Mouse (Mus musculus): ENCODE results near the gene Mars.

Gene Mars

DNA sequence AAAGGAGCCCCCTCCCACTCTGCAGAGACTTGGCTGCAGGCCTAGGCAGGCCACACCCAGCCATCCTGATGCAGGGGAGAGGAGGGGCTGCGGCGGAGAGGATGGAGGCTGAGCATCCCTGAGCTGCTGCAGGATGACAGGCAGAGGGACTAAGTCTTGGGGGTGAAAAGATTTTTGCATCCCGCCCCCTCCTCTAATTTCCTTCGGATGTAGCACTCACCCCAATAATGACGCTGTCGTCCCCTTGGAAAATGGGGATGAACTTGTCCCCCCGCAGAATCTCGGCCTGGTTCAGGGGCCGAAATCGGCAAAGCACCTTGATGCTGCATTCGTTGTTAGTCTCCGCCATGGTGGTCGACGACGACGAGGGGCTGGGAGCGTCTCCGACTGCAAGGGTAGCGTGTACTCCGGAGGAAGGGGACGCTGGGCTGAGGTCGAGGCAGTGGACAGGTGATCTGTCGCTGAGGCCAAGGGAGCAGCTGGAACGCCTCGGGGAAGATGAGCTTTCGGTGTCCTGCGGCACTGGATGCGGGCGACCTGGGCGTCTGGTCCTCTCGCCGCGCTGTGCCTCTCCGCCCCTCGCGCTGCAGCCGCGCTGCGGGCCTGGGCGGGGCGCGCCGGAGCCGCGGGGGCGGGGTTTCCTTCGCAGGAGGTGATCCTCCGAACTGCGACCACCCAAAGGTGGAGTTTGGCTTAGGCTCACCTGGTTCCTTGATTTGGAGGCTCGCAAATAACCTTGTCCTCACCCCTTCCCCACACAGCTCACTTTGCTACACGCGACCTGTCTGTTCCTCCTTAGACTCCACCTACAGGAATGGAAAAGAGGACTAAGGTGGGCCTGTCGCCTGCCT lies 48.8 kb downstream of the Mars start, which contains the start of gene Kif5a:
Kif5a (minus strand) TSS at position 801 of the 851 bp plus-strand sequence.
- no peak for DNase-seq (ENCODE audit: low spot score in 2 of 2)

DNA sequence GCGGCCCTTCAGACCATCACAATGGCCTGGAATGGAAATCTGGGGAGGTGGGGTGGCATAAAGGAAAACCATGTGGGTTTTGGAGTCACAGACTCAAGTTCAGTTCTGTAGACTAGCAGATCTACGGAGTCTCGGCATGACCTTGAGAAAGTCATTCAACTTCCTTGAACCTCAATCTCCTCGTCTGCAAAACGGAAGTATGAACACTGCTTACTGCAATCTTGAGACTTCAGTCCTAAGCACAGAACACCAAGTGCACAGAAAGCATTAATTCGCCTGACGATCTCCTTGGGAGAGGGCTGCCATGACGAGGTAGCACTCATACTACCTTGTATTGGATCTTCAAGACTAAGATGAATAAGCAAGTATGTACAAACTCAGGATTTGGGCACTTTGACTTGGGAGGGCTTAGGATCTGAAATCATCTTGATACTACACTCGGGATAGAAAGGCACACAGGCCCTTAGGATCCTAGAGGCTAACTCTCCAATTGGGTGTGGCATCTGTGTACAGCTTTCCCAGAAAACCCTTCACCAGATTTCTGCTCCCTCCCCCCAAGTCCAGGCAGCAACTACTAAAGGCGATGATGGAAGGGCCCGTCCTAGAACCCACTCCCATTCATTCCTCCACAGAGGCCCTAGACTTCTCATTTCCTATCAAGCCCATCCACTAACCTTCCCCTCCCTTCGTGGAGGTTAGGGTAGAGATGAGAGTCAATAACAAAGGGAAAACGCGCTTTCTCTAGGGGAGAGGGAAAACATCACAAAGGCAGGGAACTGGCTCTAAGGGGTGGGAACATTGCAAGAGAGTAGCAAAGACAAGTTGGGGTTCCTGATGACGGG lies 49.7 kb downstream of the Mars start:
- DNase-seq (ENCODE audit: low spot score in 2 of 2) = no peak

DNA sequence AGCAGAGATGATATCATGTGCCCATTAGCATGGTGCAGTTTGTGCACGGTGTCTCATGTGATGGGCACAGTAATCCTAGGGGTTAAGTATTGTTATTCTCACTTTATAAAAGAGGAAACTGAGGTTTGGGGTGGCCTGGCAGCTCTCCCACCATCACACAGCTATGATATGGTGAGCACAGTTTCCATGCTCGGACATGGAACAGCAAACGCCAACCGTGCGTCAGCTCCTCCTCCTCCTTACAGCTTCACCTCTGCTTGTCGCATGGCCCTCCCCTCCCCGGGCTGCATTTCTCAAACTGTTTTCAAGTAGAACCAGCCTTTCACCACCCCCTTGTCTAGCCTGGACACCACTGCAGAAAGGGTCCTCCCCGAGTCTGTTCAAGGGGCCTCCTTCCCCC lies 53.1 kb downstream of the Mars start:
- DNase-seq (ENCODE audit: low spot score in 2 of 2) = no peak

DNA sequence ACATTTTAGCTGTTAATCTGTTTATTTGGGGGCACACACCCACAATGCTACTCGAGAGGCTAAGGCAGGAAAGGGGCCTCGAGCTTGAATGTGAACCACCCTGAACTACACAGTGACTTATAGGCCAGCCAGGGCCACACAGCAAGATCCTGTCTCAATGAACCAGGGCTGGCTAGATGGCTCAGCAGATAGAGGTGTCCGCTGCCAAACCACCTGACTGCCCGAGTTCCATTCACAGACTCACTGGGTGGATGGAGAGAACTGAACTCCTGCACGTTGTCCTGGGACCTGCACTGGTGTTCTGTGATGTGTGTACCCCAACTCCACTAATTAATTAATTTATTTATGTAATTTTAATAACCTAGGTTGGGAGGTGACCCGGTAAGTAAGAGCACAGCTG lies 53.8 kb downstream of the Mars start:
- no peak for DNase-seq (ENCODE audit: low spot score in 2 of 2)

DNA sequence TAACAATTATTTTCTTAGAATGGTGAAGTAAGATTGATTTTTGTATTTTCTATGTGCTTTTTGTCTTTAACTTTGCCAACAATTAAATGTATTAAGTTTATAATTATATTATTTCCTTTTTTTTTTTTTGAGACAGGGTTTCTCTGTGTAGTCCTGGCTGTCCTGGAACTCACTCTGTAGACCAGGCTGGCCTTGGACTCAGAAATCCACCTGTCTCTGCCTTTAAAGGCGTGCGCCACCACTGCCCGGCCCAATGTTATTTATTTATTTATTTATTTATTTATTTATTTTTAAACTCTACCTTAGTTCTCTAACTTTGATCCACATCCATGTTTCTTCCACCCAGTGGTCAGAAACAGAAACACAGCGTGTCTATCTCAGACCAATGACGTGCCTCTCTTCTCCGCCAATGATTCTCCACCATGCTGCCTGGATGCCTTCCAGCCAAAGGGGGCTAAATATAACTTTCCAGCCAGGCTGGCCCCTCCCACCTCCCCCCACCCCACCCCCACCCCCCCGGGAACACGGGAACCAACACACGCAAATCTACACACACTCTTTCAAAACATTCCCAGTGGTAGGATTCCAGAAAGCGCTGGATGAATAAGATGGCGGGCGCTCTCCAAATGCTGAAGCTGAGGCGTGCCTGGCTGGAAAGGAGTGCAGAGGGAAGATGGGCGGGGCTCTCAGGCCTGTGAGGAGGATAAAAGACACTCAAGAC lies 55.8 kb downstream of the Mars start:
- peak; percentile 30 to 49 for DNase-seq (ENCODE audit: low spot score in 2 of 2)

DNA sequence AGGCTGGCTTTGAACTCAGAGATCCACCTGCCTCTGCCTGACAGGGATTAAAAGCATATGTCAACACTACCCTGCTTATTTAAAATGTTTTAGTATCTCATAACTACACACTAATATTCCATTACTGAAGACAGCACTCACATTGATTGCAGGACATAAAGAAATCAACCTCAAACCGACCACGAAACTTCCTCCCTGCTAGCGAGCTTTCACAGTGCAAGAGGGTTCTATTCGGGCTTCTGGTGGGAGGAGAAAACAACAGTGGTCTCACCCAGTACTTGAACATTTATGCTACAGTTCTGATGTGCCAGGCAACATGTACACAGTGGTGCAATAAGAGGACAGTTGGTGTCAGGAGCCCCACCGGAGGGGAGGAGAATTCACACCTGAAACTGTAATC lies 60.8 kb downstream of the Mars start:
- no peak for DNase-seq (ENCODE audit: low spot score in 2 of 2)

Measured in heart, adult 9 months (tissue).